Mouse (Mus musculus) embryonic facial prominence, embryonic 14.5 days (tissue): Measurements from ENCODE around the gene Abcf2. TPM values are rescaled to one million over a fixed set of nuclear protein-coding genes. Genes with fewer than 3 reads are reported as not detected.

ENCODE experiments used
- ATAC-seq: fragments of 200-750 bp; cut with Nextera tagmentation; 2 replicates; pipeline ENCODE4 v1.8.0; 2017; ENCODE audit warnings: low read depth, moderate number of reproducible peaks, moderate TSS enrichment
- DNase-seq: peaks from one replicate; pipeline ENCODE4 v3.0.0-alpha.2; 2015; ENCODE audit warnings: low spot score
- H3K27ac ChIP-seq: fragments of 300-500 bp; sonication (generic); replicated peaks from 2 replicates; pipeline ENCODE4 v1.5.1; 2014; ENCODE audit warnings: low read depth, mild to moderate bottlenecking, low read length, moderate library complexity
- H3K27me3 ChIP-seq: fragments of 300-500 bp; sonication (generic); replicated peaks from 2 replicates; pipeline ENCODE4 v1.6.1; 2014; ENCODE audit warnings: low read length; ENCODE audit not compliant: control insufficient read depth, insufficient read depth
- H3K36me3 ChIP-seq: fragments of 300-500 bp; sonication (generic); 2 replicates; pipeline ENCODE4 v1.6.1; 2014; ENCODE audit warnings: low read length, mixed read lengths; ENCODE audit not compliant: control insufficient read depth, insufficient read depth
- H3K4me1 ChIP-seq: fragments of 300-500 bp; sonication (generic); 2 replicates; pipeline ENCODE4 v1.6.1; 2014; ENCODE audit warnings: antibody characterized with exemption, low read length; ENCODE audit not compliant: control insufficient read depth, insufficient read depth
- H3K4me2 ChIP-seq: fragments of 300-500 bp; sonication (generic); 2 replicates; pipeline ENCODE4 v1.6.1; 2014; ENCODE audit warnings: low read depth, mild to moderate bottlenecking, low read length, moderate library complexity, mixed read lengths
- H3K4me3 ChIP-seq: fragments of 300-500 bp; sonication (generic); 2 replicates; pipeline ENCODE4 v1.5.1; 2014; ENCODE audit warnings: low read depth, mild to moderate bottlenecking, low read length
- H3K9ac ChIP-seq: fragments of 300-500 bp; sonication (generic); 2 replicates; pipeline ENCODE4 v1.6.1; 2014; ENCODE audit warnings: low read depth, mild to moderate bottlenecking, low read length, moderate library complexity, mixed read lengths
- H3K9me3 ChIP-seq: fragments of 300-500 bp; sonication (generic); 2 replicates; pipeline ENCODE4 v1.6.1; 2016; ENCODE audit warnings: low read length; ENCODE audit not compliant: control insufficient read depth
- WGBS: fragments of 180-500 bp; shearing (Covaris S2); extraction: QIAGEN DNeasy Blood & Tissue Kit; methylation state at CpG from one replicate; pipeline ENCODE4 v1.1.7; 2014; 5-methylcytosine and 5-hydroxymethylcytosine counted together
- polyA plus RNA-seq: library from polyadenylated mRNA; unstranded; fragments of >200 nt; fragmentation: Nextera tagmentation; extraction: Ambion mirVana; gene quantifications from 2 replicates; pipeline ENCODE4 v1.2.1, GENCODE M21; 2014

Gene Abcf2
- 83.7 and 96.3 TPM in 2 replicates for polyA plus RNA-seq

- Histone ChIP-seq H3K4me2 (peak within 1 kb of the TSS; percentile 70), H3K9me3 (no peaks in the 10 kb centered on the region), H3K36me3 (peaks cover 30% of the 10 kb centered on the region), H3K9ac (peak within 1 kb of the TSS; percentile 77), H3K4me3 (peak within 1 kb of the TSS; percentile 65), H3K4me1 (peaks cover 14% of the 10 kb centered on the region), H3K27ac (peak within 1 kb of the TSS; percentile 78), H3K27me3 (no peaks in the 10 kb centered on the region)
- ATAC-seq (peak; percentile 98), DNase-seq (peak; percentile 100)
- under 1% methylated on average over 47 of the region's 48 CpGs for WGBS
These were observed at the start of gene Abcf2 for GRCm38 (mm10) chr5:24577183-24577929. Gene Abcf2, minus strand, starts transcription at chr5:24577467.

- Histone ChIP-seq H3K4me2 (peak overlapping the region; percentile 85), H3K4me3 (peak overlapping the region; percentile 51; the same call in 1 of the 2 replicates)
These were observed 47.5 kb upstream of the Abcf2 start for GRCm38 (mm10) chr5:24624822-24625120.

GRCm38 (mm10) chr5:24623986-24624821, 46.9 kb upstream of the Abcf2 start, which contains the start of gene Smarcd3:
Gene Smarcd3, minus strand, starts transcription at chr5:24624411.
- Histone ChIP-seq H3K4me3 (peak within 1 kb of the TSS; percentile 51), H3K4me1 (peaks cover 12% of the 10 kb centered on the region; the same call in 1 of the 2 replicates), H3K27me3 (no peaks in the 10 kb centered on the region; the same call in 1 of the 2 replicates), H3K4me2 (peak within 1 kb of the TSS; percentile 85), H3K9me3 (no peaks in the 10 kb centered on the region), H3K27ac (no peak within 1 kb of the TSS), H3K9ac (peak within 1 kb of the TSS; percentile 72), H3K36me3 (no peaks in the 10 kb centered on the region)
- DNase-seq (peak; percentile 82), ATAC-seq (peak; percentile 88)
- WGBS = 4% methylated on average over 33 of the region's 37 CpGs

More at GRCm38 (mm10) chr5:24624822-24625120, 47.5 kb upstream of the Abcf2 start:
- no peak for DNase-seq
- Histone ChIP-seq H3K9me3 (no peaks in the 10 kb centered on the region), H3K36me3 (no peaks in the 10 kb centered on the region), H3K27me3 (no peaks in the 10 kb centered on the region; the same call in 1 of the 2 replicates), H3K27ac (no peak overlapping the region), H3K9ac (0 out of 2 replicates have a peak overlapping the region, but pooled peaks have one; percentile 72), H3K4me1 (peaks cover 12% of the 10 kb centered on the region; the same call in 1 of the 2 replicates)
- WGBS = 33% methylated on average over 4 of the region's 4 CpGs
- no peak for ATAC-seq

- no peaks in the 10 kb centered on the region for H3K36me3 ChIP-seq
- no peak overlapping the region for H3K27ac ChIP-seq
- peaks cover 12% of the 10 kb centered on the region; the same call in 1 of the 2 replicates for H3K4me1 ChIP-seq
- H3K4me3 ChIP-seq = peak overlapping the region; percentile 51
- H3K9ac ChIP-seq = peak overlapping the region; percentile 72
- no peaks in the 10 kb centered on the region; the same call in 1 of the 2 replicates for H3K27me3 ChIP-seq
- ATAC-seq = no peak
- DNase-seq = no peak
- H3K4me2 ChIP-seq = peak overlapping the region; percentile 85
- H3K9me3 ChIP-seq = no peaks in the 10 kb centered on the region
- WGBS = 42% methylated on average over 8 of the region's 8 CpGs
These were observed 46.0 kb upstream of the Abcf2 start for GRCm38 (mm10) chr5:24623041-24623985.

GRCm38 (mm10) chr5:24622386-24623040, 45.2 kb upstream of the Abcf2 start:
- Histone ChIP-seq H3K9me3 (no peaks in the 10 kb centered on the region), H3K27me3 (no peaks in the 10 kb centered on the region; the same call in 1 of the 2 replicates), H3K4me3 (no peak overlapping the region), H3K9ac (no peak overlapping the region), H3K36me3 (no peaks in the 10 kb centered on the region), H3K4me1 (peaks cover 12% of the 10 kb centered on the region; the same call in 1 of the 2 replicates), H3K27ac (no peak overlapping the region), H3K4me2 (no peak overlapping the region)
- 65% methylated on average over 7 of the region's 7 CpGs for WGBS
- DNase-seq (no peak), ATAC-seq (no peak)

- Histone ChIP-seq H3K27ac (no peak overlapping the region), H3K4me3 (no peak overlapping the region), H3K4me2 (no peak overlapping the region), H3K4me1 (peaks cover 12% of the 10 kb centered on the region; the same call in 1 of the 2 replicates), H3K27me3 (no peaks in the 10 kb centered on the region; the same call in 1 of the 2 replicates), H3K36me3 (no peaks in the 10 kb centered on the region), H3K9me3 (no peaks in the 10 kb centered on the region), H3K9ac (no peak overlapping the region)
- DNase-seq (no peak), ATAC-seq (no peak)
- 71% methylated on average over 8 of the region's 8 CpGs for WGBS
These were observed 43.4 kb upstream of the Abcf2 start for GRCm38 (mm10) chr5:24620626-24621025.

- Histone ChIP-seq H3K9ac (0 out of 2 replicates have a peak overlapping the region, but pooled peaks have one; percentile 5), H3K27me3 (no peaks in the 10 kb centered on the region; the same call in 1 of the 2 replicates), H3K36me3 (no peaks in the 10 kb centered on the region), H3K27ac (no peak overlapping the region), H3K4me3 (no peak overlapping the region), H3K4me1 (peaks cover 12% of the 10 kb centered on the region; the same call in 1 of the 2 replicates), H3K9me3 (no peaks in the 10 kb centered on the region), H3K4me2 (no peak overlapping the region)
- WGBS = 37% methylated on average over 8 of the region's 8 CpGs
- ATAC-seq (no peak), DNase-seq (peak; percentile 79)
These were observed 42.8 kb upstream of the Abcf2 start for GRCm38 (mm10) chr5:24620116-24620515.
